Mouse (Mus musculus) bone marrow macrophage, adult 2 months (primary cell): Measurements from ENCODE around the gene Cbl.

Source experiments
- CTCF ChIP-seq: IDR thresholded peaks from 2 replicates; pipeline ENCODE4 v1.5.1; 2012; ENCODE audit warnings: low read depth, mild to moderate bottlenecking, low read length, moderate library complexity
- POLR2A ChIP-seq: IDR thresholded peaks from 2 replicates; pipeline ENCODE4 v1.6.1; 2012; ENCODE audit warnings: mild to moderate bottlenecking, low read depth, low read length, borderline replicate concordance

DNA sequence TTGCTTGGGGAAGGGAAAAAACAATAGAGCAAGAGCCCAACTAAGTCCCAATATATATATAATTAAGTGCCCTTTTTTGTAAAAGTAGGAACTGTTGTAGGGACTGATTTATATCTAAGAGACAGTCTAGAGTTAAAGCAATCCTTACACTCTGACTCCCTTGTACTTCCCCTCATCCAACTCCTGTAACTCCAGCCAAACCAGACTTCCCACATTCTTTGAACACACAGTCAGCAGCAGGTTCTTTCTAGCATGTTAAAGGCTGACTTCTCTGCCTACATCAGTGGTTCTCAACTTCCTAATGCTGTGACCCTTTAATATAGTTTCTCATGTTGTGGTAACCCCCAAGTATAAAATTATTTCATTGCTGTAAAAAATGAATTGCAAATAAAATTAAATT, 34.3 kb downstream of the Cbl start:
- TF ChIP-seq CTCF (no peak), POLR2A (no peak)
